ENCODE assay signal across 8 mouse cellular contexts in genomic region chr3:51888295-51888661, GRCm38 (mm10).
DNase-seq lines count a peak whose midpoint lies in the region; ATAC-seq lines count a peak whose summit lies in the region.

No protein-coding gene starts in this region.

- no peak for DNase-seq in kidney, adult 11 months
- peak; percentile 69 for DNase-seq in forebrain, embryonic 11.5 days (ENCODE audit: low spot score)
- DNase-seq in left cerebral cortex, adult 8-10 months (ENCODE audit: low spot score in 2 of 2) = no peak
- DNase-seq in Muller cell, postnatal 12 days (ENCODE audit: inconsistent ontology term) = no peak
- DNase-seq in frontal cortex, postnatal 10 days (ENCODE audit: low spot score in 2 of 2) = no peak

- WGBS in kidney, embryonic 14.5 days = 6% methylated on average over 6 of the region's 8 CpGs
- WGBS in forebrain, embryonic 11.5 days = 3% methylated on average over 7 of the region's 8 CpGs
- WGBS in limb, embryonic 13.5 days = 9% methylated on average over 7 of the region's 8 CpGs
- WGBS in neural tube, embryonic 13.5 days = 8% methylated on average over 8 of the region's 8 CpGs

- ATAC-seq in kidney, embryonic 14.5 days (ENCODE audit: low FRiP score, low TSS enrichment) = peak; percentile 32; the same call in 1 of the 2 replicates
- ATAC-seq in forebrain, embryonic 11.5 days (replicated peaks; ENCODE audit: low FRiP score) = peak; percentile 45; the same call in 1 of the 2 replicates
- ATAC-seq in limb, embryonic 13.5 days (ENCODE audit: low FRiP score, low read depth) = peak; percentile 28; the same call in 1 of the 2 replicates
- ATAC-seq in neural tube, embryonic 13.5 days (ENCODE audit: low read depth) = peak; percentile 56

- H3K9me3 ChIP-seq in kidney, embryonic 14.5 days (ENCODE audit: control insufficient read depth, low read length) = no peaks in the 10 kb centered on the region
- no peaks in the 10 kb centered on the region for H3K9me3 ChIP-seq in forebrain, embryonic 11.5 days (ENCODE audit: control insufficient read depth, low read length)
- H3K9me3 ChIP-seq in limb, embryonic 13.5 days = no peaks in the 10 kb centered on the region
- H3K9me3 ChIP-seq in neural tube, embryonic 13.5 days = no peaks in the 10 kb centered on the region

- peaks cover 17% of the 10 kb centered on the region for H3K4me1 ChIP-seq in kidney, embryonic 14.5 days (ENCODE audit: control insufficient read depth, insufficient read depth, low read length)
- peaks cover 21% of the 10 kb centered on the region for H3K4me1 ChIP-seq in forebrain, embryonic 11.5 days (replicated peaks; ENCODE audit: control insufficient read depth, insufficient read depth, low read length)
- H3K4me1 ChIP-seq in limb, embryonic 13.5 days = peaks cover 34% of the 10 kb centered on the region
- H3K4me1 ChIP-seq in neural tube, embryonic 13.5 days (replicated peaks) = peaks cover 45% of the 10 kb centered on the region

- H3K4me2 ChIP-seq in kidney, embryonic 14.5 days (replicated peaks; ENCODE audit: low read depth, low read length) = peak overlapping the region; percentile 45
- peak overlapping the region; percentile 43 for H3K4me2 ChIP-seq in forebrain, embryonic 11.5 days (ENCODE audit: low read depth, low read length, severe bottlenecking)
- peak overlapping the region; percentile 68 for H3K4me2 ChIP-seq in limb, embryonic 13.5 days (replicated peaks)
- H3K4me2 ChIP-seq in neural tube, embryonic 13.5 days = peak overlapping the region; percentile 48

- H3K36me3 ChIP-seq in kidney, embryonic 14.5 days (ENCODE audit: control insufficient read depth, insufficient read depth, low read length) = no peaks in the 10 kb centered on the region
- no peaks in the 10 kb centered on the region for H3K36me3 ChIP-seq in forebrain, embryonic 11.5 days (ENCODE audit: control insufficient read depth, insufficient read depth, low read length)
- no peaks in the 10 kb centered on the region for H3K36me3 ChIP-seq in limb, embryonic 13.5 days
- H3K36me3 ChIP-seq in neural tube, embryonic 13.5 days = no peaks in the 10 kb centered on the region

- H3K9ac ChIP-seq in kidney, embryonic 14.5 days (ENCODE audit: low read depth, low read length) = 0 out of 2 replicates have a peak overlapping the region, but pooled peaks have one; percentile 18
- H3K9ac ChIP-seq in forebrain, embryonic 11.5 days (ENCODE audit: low read length) = peak overlapping the region; percentile 43
- H3K9ac ChIP-seq in limb, embryonic 13.5 days = no peak overlapping the region
- peak overlapping the region; percentile 54 for H3K9ac ChIP-seq in neural tube, embryonic 13.5 days

- H3K4me3 ChIP-seq in kidney, embryonic 14.5 days (ENCODE audit: low read length) = peak overlapping the region; percentile 7; the same call in 1 of the 2 replicates
- H3K4me3 ChIP-seq in forebrain, embryonic 11.5 days (ENCODE audit: low read depth, low read length) = no peak overlapping the region
- H3K4me3 ChIP-seq in limb, embryonic 13.5 days = peak overlapping the region; percentile 29
- H3K4me3 ChIP-seq in neural tube, embryonic 13.5 days = peak overlapping the region; percentile 9; the same call in 1 of the 2 replicates

- 0 out of 2 replicates have a peak overlapping the region, but pooled peaks have one; percentile 17 for H3K27ac ChIP-seq in kidney, embryonic 14.5 days (ENCODE audit: low read depth, low read length)
- H3K27ac ChIP-seq in forebrain, embryonic 11.5 days (ENCODE audit: low read depth, low read length) = peak overlapping the region; percentile 8; the same call in 1 of the 2 replicates
- H3K27ac ChIP-seq in limb, embryonic 13.5 days = peak overlapping the region; percentile 58; the same call in 1 of the 2 replicates
- peak overlapping the region; percentile 91 for H3K27ac ChIP-seq in neural tube, embryonic 13.5 days (replicated peaks)

- H3K27me3 ChIP-seq in kidney, embryonic 14.5 days (ENCODE audit: control insufficient read depth, insufficient read depth, low read length) = no peaks in the 10 kb centered on the region
- no peaks in the 10 kb centered on the region for H3K27me3 ChIP-seq in forebrain, embryonic 11.5 days (ENCODE audit: control insufficient read depth, insufficient read depth, low read length)
- no peaks in the 10 kb centered on the region for H3K27me3 ChIP-seq in limb, embryonic 13.5 days
- H3K27me3 ChIP-seq in neural tube, embryonic 13.5 days = no peaks in the 10 kb centered on the region

Comparison
In these comparisons a context has a peak if more than half of its experiments do, and no peak if none do; other contexts are left out.
1. H3K27ac ChIP-seq: peak in every context shown above with its lines; median percentile 91 in neural tube, embryonic 13.5 days; 58 in limb, embryonic 13.5 days; 17 in kidney, embryonic 14.5 days; 8 in forebrain, embryonic 11.5 days.